Mouse (Mus musculus) spleen, adult 2 months (tissue): ENCODE measurements around the gene Lpcat3.

Experiments
- CTCF ChIP-seq: fragments of 200-500 bp; IDR thresholded peaks from 2 replicates; pipeline ENCODE4 v1.5.1; 2011; ENCODE audit warnings: mild to moderate bottlenecking, inconsistent platforms; ENCODE audit not compliant: insufficient read depth, insufficient read length, insufficient replicate concordance; ENCODE audit errors: extremely low read depth
- POLR2A ChIP-seq: fragments of 200-500 bp; IDR thresholded peaks from 2 replicates; pipeline ENCODE4 v1.6.1; 2011; ENCODE audit warnings: low read depth, low read length, inconsistent platforms

DNA sequence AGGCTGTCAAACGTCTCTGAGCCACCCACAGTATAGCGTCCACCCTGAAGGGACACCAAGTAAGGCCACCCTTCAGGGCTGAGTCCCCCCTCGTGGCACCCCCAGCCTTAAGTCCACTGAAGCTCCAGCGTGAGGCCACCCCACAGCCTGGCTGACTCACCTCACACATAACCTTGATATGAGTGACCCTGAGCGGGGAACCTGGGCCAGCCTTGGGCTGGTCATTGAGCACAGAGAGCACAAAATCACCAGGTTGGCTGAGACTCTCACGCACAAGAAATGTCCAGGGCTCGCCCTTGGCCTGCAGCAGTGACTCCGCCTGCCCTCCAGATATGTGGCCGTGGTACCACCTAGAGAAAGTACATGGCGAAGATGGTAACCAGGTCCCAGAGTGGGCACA is 65.8 kb downstream of the Lpcat3 start:
- TF ChIP-seq POLR2A: no peak
- TF ChIP-seq CTCF: no peak
